Mouse (Mus musculus): ENCODE measurements around the gene Gm45808.

GRCm38 (mm10) chr7:45498427-45498826, 11.8 kb upstream of the Gm45808 start:
- no peak for TF ChIP-seq CTCF (IDR thresholded peaks at IDR 0.05; ENCODE audit: control insufficient read depth, insufficient read depth, insufficient read length)
- TF ChIP-seq MYOG (IDR thresholded peaks at IDR 0.05; ENCODE audit: control insufficient read depth, extremely low read depth, insufficient read length) = no peak
- no peak for TF ChIP-seq MAX (IDR thresholded peaks at IDR 0.05)
- TF ChIP-seq USF1 (IDR thresholded peaks at IDR 0.05; ENCODE audit: low read depth) = no peak
- TF ChIP-seq MYOD1 (IDR thresholded peaks at IDR 0.05; ENCODE audit: control insufficient read depth, insufficient read length, low read depth) = no peak
- TF ChIP-seq CEBPB (IDR thresholded peaks at IDR 0.05; ENCODE audit: low read depth) = no peak
- no peak for TF ChIP-seq FOSL1 (IDR thresholded peaks at IDR 0.05; ENCODE audit: insufficient read depth, low read length, poor library complexity, severe bottlenecking)
